Mouse (Mus musculus): Measurements from ENCODE around the gene 1700025C18Rik.

1700025C18Rik gene

DNA sequence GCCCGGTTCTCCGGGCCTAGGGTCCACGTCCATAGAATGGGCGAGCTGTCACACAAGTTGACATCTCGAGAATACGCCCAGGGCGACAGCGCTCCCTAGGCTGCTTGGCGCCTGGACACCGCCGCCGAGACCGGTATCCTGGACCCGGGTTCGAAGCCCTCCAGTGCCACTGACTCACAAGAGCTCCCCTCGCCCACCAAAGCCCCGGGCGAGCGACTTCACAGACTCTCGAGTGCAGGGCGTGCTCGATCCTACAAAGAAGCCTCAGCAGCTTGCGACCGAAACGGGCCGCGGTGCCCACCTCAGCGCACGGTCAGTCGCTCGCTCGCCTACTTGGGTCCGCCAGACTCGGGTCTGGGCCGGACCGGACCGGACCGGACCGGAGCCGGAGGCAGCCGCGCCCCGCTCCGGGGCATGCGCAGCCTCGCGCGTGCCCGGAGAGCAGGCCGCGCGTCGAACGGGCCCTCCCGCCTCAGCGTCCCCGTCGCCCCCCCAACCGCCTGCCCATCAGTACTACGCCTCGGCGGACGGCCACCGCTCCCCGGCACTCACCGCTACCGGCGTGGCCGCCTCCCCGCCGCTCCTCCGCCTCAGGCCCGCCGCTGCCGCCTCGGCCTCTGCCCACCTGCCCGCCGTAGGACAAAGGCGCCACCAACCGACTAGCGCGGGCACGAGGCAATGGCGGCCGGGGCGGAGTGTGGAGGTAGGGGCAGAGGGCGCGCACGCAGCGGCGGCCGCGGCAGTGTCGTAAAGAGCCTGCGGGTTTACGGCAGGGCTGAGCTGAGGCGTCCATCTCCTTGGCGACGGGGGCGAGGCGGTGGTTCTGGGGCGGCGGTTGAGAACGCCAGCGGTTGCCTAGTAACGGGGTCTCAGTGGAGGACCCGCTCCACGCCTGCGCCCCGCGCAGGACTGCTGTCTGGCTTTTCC is 56.2 kb downstream of the 1700025C18Rik start, which contains the start of gene Ncoa5:
Gene Ncoa5 (minus strand): TSS at position 737 of the 927 bp plus-strand sequence.
- peak; percentile 98 for DNase-seq

DNA sequence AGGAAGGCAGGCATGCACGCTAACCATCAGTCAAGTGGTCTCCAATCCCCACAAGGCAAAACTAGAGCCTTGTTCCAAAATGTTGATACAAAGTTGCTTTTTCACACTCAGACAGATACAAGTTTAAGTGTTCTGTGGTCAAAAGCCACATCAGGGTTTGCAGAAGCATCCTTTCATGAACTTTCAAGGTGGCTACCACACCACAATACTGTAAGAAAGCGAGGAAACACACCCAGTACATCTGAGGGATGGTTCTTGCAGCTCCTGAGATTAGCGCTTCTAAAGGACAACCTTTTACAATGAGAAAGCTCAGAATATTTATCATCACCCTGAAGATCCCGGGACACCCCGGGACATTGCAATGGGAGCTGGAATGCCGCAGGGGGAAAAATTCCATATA is 57.2 kb downstream of the 1700025C18Rik start:
- DNase-seq: no peak

DNA sequence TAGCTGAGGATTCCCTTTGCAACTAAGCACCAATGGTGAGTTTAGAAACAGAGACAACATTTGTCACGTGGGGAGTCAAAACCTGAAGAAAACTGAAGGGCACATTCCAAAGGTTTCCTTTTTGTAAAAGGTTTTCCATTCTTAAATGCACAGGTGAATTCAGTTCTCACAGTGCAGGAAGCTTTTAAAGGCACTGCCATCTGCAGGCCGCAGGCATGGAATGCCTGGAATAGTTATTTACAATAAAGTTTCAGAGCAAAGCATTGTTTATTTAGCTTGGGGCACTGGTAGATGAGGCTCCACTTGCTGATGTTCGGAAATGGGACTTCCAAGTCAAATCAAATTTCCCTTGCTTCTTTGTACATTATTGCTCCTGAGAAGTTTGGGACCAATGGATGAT is 58.0 kb downstream of the 1700025C18Rik start:
- DNase-seq: peak; percentile 35
